Mouse (Mus musculus) lung, embryonic 16.5 days (tissue): ENCODE measurements at regions not wholly inside any gene's neighbourhood (a gene's known extent, or its start where the extent isn't known, plus 50 kb on each side); places are given as distances from the start of the nearest gene placed in this dataset.

ENCODE experiments used
- ATAC-seq: fragments of 200-750 bp; cut with Nextera tagmentation; 2 replicates; pipeline ENCODE4 v1.8.0; 2017; ENCODE audit warnings: low read depth, mild to moderate bottlenecking, moderate library complexity
- H3K27ac ChIP-seq: fragments of 300-500 bp; sonication (generic); 2 replicates; pipeline ENCODE4 v1.5.1; 2014; ENCODE audit warnings: mild to moderate bottlenecking, control low read depth, low read length
- H3K27me3 ChIP-seq: fragments of 300-500 bp; sonication (generic); 2 replicates; pipeline ENCODE4 v1.6.1; 2014; ENCODE audit warnings: low read depth, low read length, mixed read lengths; ENCODE audit not compliant: control insufficient read depth, insufficient read depth
- H3K36me3 ChIP-seq: fragments of 300-500 bp; sonication (generic); 2 replicates; pipeline ENCODE4 v1.6.1; 2014; ENCODE audit warnings: low read length; ENCODE audit not compliant: control insufficient read depth, insufficient read depth
- H3K4me1 ChIP-seq: fragments of 300-500 bp; sonication (generic); replicated peaks from 2 replicates; pipeline ENCODE4 v1.6.1; 2014; ENCODE audit warnings: low read length, mixed read lengths; ENCODE audit not compliant: control insufficient read depth, insufficient read depth
- H3K4me2 ChIP-seq: fragments of 300-500 bp; sonication (generic); 2 replicates; pipeline ENCODE4 v1.6.1; 2014; ENCODE audit warnings: low read depth, low read length, control low read depth
- H3K4me3 ChIP-seq: fragments of 300-500 bp; sonication (generic); 2 replicates; pipeline ENCODE4 v1.5.1; 2014; ENCODE audit warnings: mild to moderate bottlenecking, low read length, control low read depth
- H3K9ac ChIP-seq: fragments of 300-500 bp; sonication (generic); 2 replicates; pipeline ENCODE4 v1.6.1; 2014; ENCODE audit warnings: low read length, control low read depth
- H3K9me3 ChIP-seq: fragments of 300-500 bp; sonication (generic); 2 replicates; pipeline ENCODE4 v1.6.1; 2016; ENCODE audit warnings: low read length; ENCODE audit not compliant: control insufficient read depth
- WGBS: fragments of 180-500 bp; shearing (Covaris S2); extraction: QIAGEN DNeasy Blood & Tissue Kit; methylation state at CpG from one replicate; pipeline ENCODE4 v1.1.7; 2014; 5-methylcytosine and 5-hydroxymethylcytosine counted together

GRCm38 (mm10) chr12:56472856-56473647 lies 63.7 kb downstream of the Nkx2-1 start:
- H3K9me3 ChIP-seq, result no peaks in the 10 kb centered on the region
- no peaks in the 10 kb centered on the region for H3K36me3 ChIP-seq
- no peak overlapping the region for H3K4me3 ChIP-seq
- H3K27ac ChIP-seq, result no peak overlapping the region
- 70% methylated on average over 10 of the region's 10 CpGs for WGBS
- no peak overlapping the region for H3K4me2 ChIP-seq
- no peak overlapping the region for H3K9ac ChIP-seq
- no peaks in the 10 kb centered on the region for H3K27me3 ChIP-seq
- H3K4me1 ChIP-seq, result 0 out of 2 replicates have a peak, but pooled peaks cover 3% of the 10 kb centered on the region
- ATAC-seq, result no peak

- Histone ChIP-seq H3K4me2 (no peak overlapping the region), H3K9me3 (no peaks in the 10 kb centered on the region), H3K36me3 (no peaks in the 10 kb centered on the region), H3K27me3 (no peaks in the 10 kb centered on the region), H3K4me1 (0 out of 2 replicates have a peak, but pooled peaks cover 3% of the 10 kb centered on the region), H3K4me3 (no peak overlapping the region), H3K9ac (no peak overlapping the region), H3K27ac (no peak overlapping the region)
- no peak for ATAC-seq
- 77% methylated on average over 10 of the region's 10 CpGs for WGBS
These were observed 65.7 kb downstream of the Nkx2-1 start for GRCm38 (mm10) chr12:56470932-56471500.

GRCm38 (mm10) chr12:56459508-56460119 lies 77.1 kb downstream of the Nkx2-1 start:
- Histone ChIP-seq H3K27ac (no peak overlapping the region), H3K4me3 (no peak overlapping the region), H3K4me1 (no peaks in the 10 kb centered on the region), H3K4me2 (no peak overlapping the region), H3K27me3 (no peaks in the 10 kb centered on the region; the same call in 1 of the 2 replicates), H3K9me3 (no peaks in the 10 kb centered on the region), H3K9ac (no peak overlapping the region), H3K36me3 (no peaks in the 10 kb centered on the region)
- ATAC-seq, result no peak
- 20% methylated on average over 10 of the region's 10 CpGs for WGBS

DNA sequence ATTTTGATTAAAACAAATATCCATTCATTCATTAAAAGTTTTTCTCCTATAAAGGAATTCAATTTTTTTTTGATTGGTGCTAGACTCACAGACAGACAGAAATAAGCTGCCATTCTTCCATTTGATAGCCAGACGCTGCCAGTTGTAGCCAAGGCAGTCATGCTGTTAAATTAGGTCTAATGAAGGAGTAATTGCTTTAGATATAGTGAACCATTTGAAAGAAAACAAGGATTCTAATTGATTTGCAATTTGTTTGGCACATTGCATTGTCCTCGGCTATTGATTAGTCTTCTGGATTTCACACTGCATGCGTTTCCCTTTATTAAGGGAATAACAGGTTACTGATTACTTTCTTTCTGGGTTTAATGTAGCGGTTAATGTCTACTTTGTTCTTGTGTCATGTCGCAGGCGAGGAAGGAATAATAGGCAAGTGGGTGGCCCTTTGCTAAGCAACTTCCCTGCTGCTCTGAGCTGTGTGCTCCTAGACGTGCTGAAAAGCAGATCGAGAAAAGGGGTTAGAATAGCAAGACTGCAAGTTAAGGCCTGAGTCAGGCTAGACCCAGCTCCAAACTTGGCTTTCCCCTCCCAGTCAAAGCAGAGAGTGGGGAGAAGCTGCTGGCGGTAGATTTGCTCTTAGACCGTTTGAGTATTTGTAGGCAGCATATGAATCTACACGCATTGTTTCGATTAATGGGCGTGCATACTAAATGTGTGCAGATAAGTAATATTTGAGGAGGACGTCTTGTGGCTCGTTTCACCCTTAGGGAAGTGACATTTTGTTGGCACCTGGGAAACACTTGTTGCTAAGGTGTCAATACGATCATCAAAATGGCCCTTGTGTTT lies 77.8 kb downstream of the Nkx2-1 start:
- H3K4me3 ChIP-seq, result no peak overlapping the region
- no peak overlapping the region for H3K4me2 ChIP-seq
- no peak overlapping the region for H3K27ac ChIP-seq
- H3K36me3 ChIP-seq, result no peaks in the 10 kb centered on the region
- H3K27me3 ChIP-seq, result no peaks in the 10 kb centered on the region; the same call in 1 of the 2 replicates
- H3K9ac ChIP-seq, result no peak overlapping the region
- no peak for ATAC-seq
- WGBS, result 29% methylated on average over 16 of the region's 16 CpGs
- no peaks in the 10 kb centered on the region for H3K9me3 ChIP-seq
- H3K4me1 ChIP-seq, result no peaks in the 10 kb centered on the region

GRCm38 (mm10) chr12:56457951-56458350 lies 78.8 kb downstream of the Nkx2-1 start:
- ATAC-seq, result no peak
- no peaks in the 10 kb centered on the region for H3K4me1 ChIP-seq
- H3K27me3 ChIP-seq, result no peaks in the 10 kb centered on the region; the same call in 1 of the 2 replicates
- no peak overlapping the region for H3K4me3 ChIP-seq
- no peak overlapping the region for H3K27ac ChIP-seq
- no peak overlapping the region for H3K9ac ChIP-seq
- H3K36me3 ChIP-seq, result no peaks in the 10 kb centered on the region
- H3K9me3 ChIP-seq, result no peaks in the 10 kb centered on the region
- no peak overlapping the region for H3K4me2 ChIP-seq
- WGBS, result 61% methylated on average over 5 of the region's 5 CpGs

- WGBS, result 23% methylated on average over 2 of the region's 2 CpGs
- H3K27ac ChIP-seq, result no peak overlapping the region
- H3K36me3 ChIP-seq, result no peaks in the 10 kb centered on the region
- H3K4me1 ChIP-seq, result no peaks in the 10 kb centered on the region
- no peak overlapping the region for H3K9ac ChIP-seq
- H3K9me3 ChIP-seq, result no peaks in the 10 kb centered on the region
- no peak overlapping the region for H3K4me2 ChIP-seq
- no peaks in the 10 kb centered on the region; the same call in 1 of the 2 replicates for H3K27me3 ChIP-seq
- no peak overlapping the region for H3K4me3 ChIP-seq
- no peak for ATAC-seq
These were observed 79.4 kb downstream of the Nkx2-1 start for GRCm38 (mm10) chr12:56457356-56457755.

GRCm38 (mm10) chr12:56450261-56450660 lies 86.4 kb downstream of the Nkx2-1 start:
- Histone ChIP-seq H3K9me3 (no peaks in the 10 kb centered on the region), H3K4me2 (no peak overlapping the region), H3K9ac (no peak overlapping the region), H3K27me3 (no peaks in the 10 kb centered on the region), H3K36me3 (no peaks in the 10 kb centered on the region), H3K4me3 (no peak overlapping the region), H3K4me1 (no peaks in the 10 kb centered on the region), H3K27ac (no peak overlapping the region)
- ATAC-seq, result no peak
- WGBS, result 69% methylated on average over 2 of the region's 2 CpGs

DNA sequence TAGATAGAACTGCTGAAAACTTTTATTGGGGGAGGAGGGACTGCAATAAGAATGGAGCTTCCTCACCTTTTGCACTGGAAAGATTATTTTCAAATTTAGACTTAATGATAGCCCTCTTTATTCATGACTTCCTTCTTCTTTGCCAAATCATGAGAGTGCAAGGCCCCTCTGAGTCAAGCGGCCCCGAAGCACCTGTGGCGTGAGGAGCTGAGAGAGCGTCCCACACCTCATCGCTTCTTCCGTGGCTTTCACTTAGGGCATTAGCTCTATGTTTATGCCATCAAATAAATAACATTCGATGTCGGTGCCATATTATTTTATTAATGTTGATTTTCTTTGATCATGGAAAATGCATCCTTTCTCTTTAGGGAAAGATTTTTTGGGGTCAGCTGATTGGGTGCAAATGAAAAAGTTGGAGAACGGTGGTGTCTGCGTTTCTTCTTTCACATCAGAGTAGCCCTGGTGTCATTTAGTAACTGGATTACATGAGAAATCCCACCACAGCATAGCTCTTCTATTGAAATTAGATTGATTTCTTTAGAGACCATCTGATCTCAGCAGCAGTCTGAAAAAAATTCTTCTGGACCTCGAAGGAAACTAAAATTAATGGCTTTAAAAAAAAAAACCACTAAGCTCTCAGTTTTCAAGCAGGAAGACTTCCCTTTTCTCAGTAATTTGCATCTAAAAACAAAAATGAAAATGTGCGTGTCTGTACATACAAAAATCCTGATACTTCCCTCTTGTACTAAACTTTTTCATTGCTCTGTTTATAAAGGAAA lies 87.7 kb downstream of the Nkx2-1 start:
- H3K4me2 ChIP-seq, result no peak overlapping the region
- no peak overlapping the region for H3K9ac ChIP-seq
- no peaks in the 10 kb centered on the region for H3K27me3 ChIP-seq
- no peak for ATAC-seq
- H3K27ac ChIP-seq, result no peak overlapping the region
- H3K4me3 ChIP-seq, result no peak overlapping the region
- H3K4me1 ChIP-seq, result no peaks in the 10 kb centered on the region
- no peaks in the 10 kb centered on the region for H3K9me3 ChIP-seq
- WGBS, result 76% methylated on average over 12 of the region's 12 CpGs
- no peaks in the 10 kb centered on the region for H3K36me3 ChIP-seq
